In the genomic region with DNA sequence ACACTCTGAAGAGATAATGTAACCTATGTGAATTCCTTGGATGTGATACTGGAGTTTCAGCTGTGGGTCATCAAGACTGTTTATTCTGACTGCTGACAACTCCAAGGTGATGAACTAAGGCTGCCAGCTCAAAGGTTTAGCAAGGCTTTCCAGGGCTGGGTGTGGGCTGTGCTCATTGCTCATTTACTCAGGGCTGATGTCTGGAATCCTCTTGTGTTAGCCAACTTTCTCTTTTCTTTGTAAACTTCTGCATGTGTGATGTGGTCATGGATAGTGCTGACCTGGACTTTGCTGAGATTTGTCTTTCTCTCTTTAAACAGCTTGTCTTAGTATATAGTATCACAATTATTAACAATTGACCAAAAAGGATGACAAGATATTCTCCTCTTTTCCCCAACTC, we compare ENCODE assay signal across 29 mouse cellular contexts.
"Had no signal": no experiment of that assay in that cellular context is flagged by ENCODE, and none has a peak within 500 bp of the region (broad histone marks: within the 10 kb centered on the region; RNA-seq: fewer than 3 reads in every experiment).

No protein-coding gene starts in this region.

- DNase-seq: cerebellum, adult 18-20 months; cerebellum, adult 2 months; cerebellum, adult 8-10 months; cerebellum, adult 9-10 months; cerebellum, adult 9-11 months; cerebellum, postnatal 10 days; cerebellum, postnatal 14 days; cerebellum, postnatal 25 days; cerebellum, postnatal 36 days; embryo, embryonic 11 days; forebrain, postnatal 0 days; gastrocnemius, adult 2 months; gastrocnemius, postnatal 10 days; gastrocnemius, postnatal 14 days; gastrocnemius, postnatal 25 days; gastrocnemius, postnatal 36 days; heart, adult 11 months; heart, adult 18-20 months had no signal

- H3K36me3 ChIP-seq: embryonic facial prominence, embryonic 10.5 days; embryonic facial prominence, embryonic 12.5 days; embryonic facial prominence, embryonic 13.5 days; embryonic facial prominence, embryonic 15.5 days; forebrain, embryonic 10.5 days; forebrain, embryonic 12.5 days; forebrain, embryonic 15.5 days had no signal

- H3K4me2 ChIP-seq: embryonic facial prominence, embryonic 12.5 days; embryonic facial prominence, embryonic 13.5 days; embryonic facial prominence, embryonic 15.5 days; forebrain, embryonic 12.5 days; forebrain, embryonic 13.5 days; forebrain, embryonic 15.5 days had no signal

- H3K27ac ChIP-seq: embryonic facial prominence, embryonic 10.5 days; embryonic facial prominence, embryonic 12.5 days; embryonic facial prominence, embryonic 13.5 days; embryonic facial prominence, embryonic 15.5 days; forebrain, embryonic 10.5 days; forebrain, embryonic 12.5 days; forebrain, embryonic 13.5 days; forebrain, embryonic 15.5 days; gastrocnemius, adult 2 months had no signal

- H3K27me3 ChIP-seq: embryonic facial prominence, embryonic 12.5 days; embryonic facial prominence, embryonic 13.5 days; embryonic facial prominence, embryonic 15.5 days; forebrain, embryonic 12.5 days; forebrain, embryonic 13.5 days; forebrain, embryonic 15.5 days had no signal

- H3K4me3 ChIP-seq: embryonic facial prominence, embryonic 10.5 days; embryonic facial prominence, embryonic 12.5 days; embryonic facial prominence, embryonic 13.5 days; embryonic facial prominence, embryonic 15.5 days; erythroblast, embryonic 14.5 days; forebrain, embryonic 10.5 days; forebrain, embryonic 12.5 days; forebrain, embryonic 13.5 days; forebrain, embryonic 15.5 days; gastrocnemius, adult 2 months had no signal

- ATAC-seq: forebrain, embryonic 13.5 days; forebrain, embryonic 14.5 days; forebrain, embryonic 15.5 days; forebrain, embryonic 16.5 days; forebrain, postnatal 0 days had no signal

- H3K9me3 ChIP-seq: embryonic facial prominence, embryonic 10.5 days; embryonic facial prominence, embryonic 12.5 days; embryonic facial prominence, embryonic 13.5 days; embryonic facial prominence, embryonic 15.5 days; forebrain, embryonic 13.5 days; forebrain, embryonic 15.5 days had no signal

- H3K9ac ChIP-seq: embryonic facial prominence, embryonic 12.5 days; embryonic facial prominence, embryonic 13.5 days; embryonic facial prominence, embryonic 15.5 days; forebrain, embryonic 12.5 days; forebrain, embryonic 13.5 days; forebrain, embryonic 15.5 days; forebrain, postnatal 0 days had no signal

- H3K4me1 ChIP-seq: embryonic facial prominence, embryonic 10.5 days; embryonic facial prominence, embryonic 12.5 days; embryonic facial prominence, embryonic 13.5 days; embryonic facial prominence, embryonic 15.5 days; forebrain, embryonic 10.5 days; forebrain, embryonic 12.5 days; forebrain, embryonic 13.5 days; forebrain, embryonic 15.5 days had no signal
